Mouse (Mus musculus) lung, embryonic 14.5 days (tissue): ENCODE results near the gene Ptprd. TPM values are rescaled to one million over a fixed set of nuclear protein-coding genes. Genes with fewer than 3 reads are reported as not detected.

ENCODE experiments used
- ATAC-seq: fragments of 200-750 bp; cut with Nextera tagmentation; 2 replicates; pipeline ENCODE4 v1.8.0; 2017; ENCODE audit warnings: mild to moderate bottlenecking, moderate TSS enrichment, moderate library complexity; ENCODE audit not compliant: insufficient read depth
- DNase-seq: peaks from one replicate; pipeline ENCODE4 v3.0.0-alpha.2; 2015
- H3K27ac ChIP-seq: fragments of 300-500 bp; sonication (generic); 2 replicates; pipeline ENCODE4 v1.5.1; 2014; ENCODE audit warnings: low read depth, mild to moderate bottlenecking, moderate library complexity
- H3K27me3 ChIP-seq: fragments of 300-500 bp; sonication (generic); 2 replicates; pipeline ENCODE4 v1.6.1; 2014; ENCODE audit warnings: low read length, control low read depth; ENCODE audit not compliant: insufficient read depth
- H3K36me3 ChIP-seq: fragments of 300-500 bp; sonication (generic); 2 replicates; pipeline ENCODE4 v1.6.1; 2014; ENCODE audit warnings: control low read depth; ENCODE audit not compliant: insufficient read depth
- H3K4me1 ChIP-seq: fragments of 300-500 bp; sonication (generic); 2 replicates; pipeline ENCODE4 v1.6.1; 2014; ENCODE audit warnings: antibody characterized with exemption, control low read depth; ENCODE audit not compliant: insufficient read depth
- H3K4me2 ChIP-seq: fragments of 300-500 bp; sonication (generic); 2 replicates; pipeline ENCODE4 v1.6.1; 2014; ENCODE audit warnings: mild to moderate bottlenecking
- H3K4me3 ChIP-seq: fragments of 300-500 bp; sonication (generic); 2 replicates; pipeline ENCODE4 v1.5.1; 2014; ENCODE audit warnings: low read depth, low read length
- H3K9ac ChIP-seq: fragments of 300-500 bp; sonication (generic); 2 replicates; pipeline ENCODE4 v1.6.1; 2014
- H3K9me3 ChIP-seq: fragments of 300-500 bp; sonication (generic); 2 replicates; pipeline ENCODE4 v1.6.1; 2016; ENCODE audit warnings: low read depth, low read length, control low read depth
- CTCF ChIP-seq: IDR thresholded peaks from 2 replicates; pipeline ENCODE4 v1.5.1; 2016; ENCODE audit warnings: antibody characterized with exemption, low read depth
- WGBS: fragments of 180-500 bp; shearing (Covaris S2); extraction: QIAGEN DNeasy Blood & Tissue Kit; methylation state at CpG from one replicate; pipeline ENCODE4 v1.1.7; 2014; 5-methylcytosine and 5-hydroxymethylcytosine counted together
- polyA plus RNA-seq: library from polyadenylated mRNA; unstranded; fragments of >200 nt; fragmentation: Nextera tagmentation; extraction: Ambion mirVana; gene quantifications from 2 replicates; pipeline ENCODE4 v1.2.1, GENCODE M21; 2014

Ptprd gene
- polyA plus RNA-seq, 1 experiment from 2014 or later, result 25.3 TPM

DNA sequence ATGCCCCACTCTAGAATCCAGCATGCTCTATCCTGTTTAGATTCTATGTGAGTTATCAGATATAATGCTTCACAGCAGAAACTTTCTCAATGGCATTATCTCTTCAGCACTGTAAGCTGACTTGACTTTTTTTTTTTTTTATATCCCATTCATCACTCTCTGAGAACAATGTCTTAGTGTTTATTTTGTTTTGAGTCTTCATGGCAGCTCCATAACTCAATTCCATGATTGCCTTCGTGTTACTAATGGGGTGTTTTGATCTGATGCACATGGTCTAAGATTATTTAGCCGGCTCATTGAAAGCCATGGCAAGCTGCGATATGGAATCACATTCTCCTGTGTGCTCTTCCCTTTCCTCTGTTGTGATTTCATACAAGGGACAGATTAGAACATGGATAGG is 1555.0 kb downstream of the Ptprd start:
- WGBS, result 25% methylated on average over 3 of the region's 3 CpGs
- Histone ChIP-seq H3K27ac (no peak overlapping the region), H3K36me3 (no peaks in the 10 kb centered on the region), H3K4me3 (no peak overlapping the region), H3K27me3 (peaks cover 23% of the 10 kb centered on the region), H3K9me3 (no peaks in the 10 kb centered on the region), H3K4me2 (no peak overlapping the region), H3K9ac (no peak overlapping the region), H3K4me1 (no peaks in the 10 kb centered on the region)
- DNase-seq (peak; percentile 72), ATAC-seq (peak; percentile 65; the same call in 1 of the 2 replicates)
- TF ChIP-seq CTCF, result no peak

GRCm38 (mm10) chr4:76652971-76653370 is 1558.8 kb downstream of the Ptprd start:
- no peak overlapping the region for H3K4me3 ChIP-seq
- TF ChIP-seq CTCF, result no peak
- H3K27ac ChIP-seq, result no peak overlapping the region
- H3K4me2 ChIP-seq, result no peak overlapping the region
- WGBS, result 85% methylated on average over 2 of the region's 2 CpGs
- no peak for DNase-seq
- H3K4me1 ChIP-seq, result no peaks in the 10 kb centered on the region
- H3K9ac ChIP-seq, result no peak overlapping the region
- H3K27me3 ChIP-seq, result peaks cover 20% of the 10 kb centered on the region
- no peaks in the 10 kb centered on the region for H3K36me3 ChIP-seq
- H3K9me3 ChIP-seq, result no peaks in the 10 kb centered on the region
- no peak for ATAC-seq

GRCm38 (mm10) chr4:76621740-76622139 is 1590.0 kb downstream of the Ptprd start:
- Histone ChIP-seq H3K4me3 (no peak overlapping the region), H3K9ac (no peak overlapping the region), H3K27me3 (no peaks in the 10 kb centered on the region), H3K9me3 (no peaks in the 10 kb centered on the region), H3K4me1 (no peaks in the 10 kb centered on the region), H3K4me2 (no peak overlapping the region), H3K27ac (no peak overlapping the region), H3K36me3 (no peaks in the 10 kb centered on the region)
- DNase-seq (no peak), ATAC-seq (no peak)
- WGBS, result 76% methylated on average over 7 of the region's 7 CpGs
- TF ChIP-seq CTCF, result no peak

- DNase-seq, result no peak
- Histone ChIP-seq H3K4me1 (no peaks in the 10 kb centered on the region), H3K27ac (no peak overlapping the region), H3K9me3 (no peaks in the 10 kb centered on the region), H3K4me2 (no peak overlapping the region), H3K4me3 (no peak overlapping the region), H3K36me3 (no peaks in the 10 kb centered on the region), H3K9ac (no peak overlapping the region), H3K27me3 (no peaks in the 10 kb centered on the region)
- no peak for ATAC-seq
- 87% methylated on average over 6 of the region's 6 CpGs for WGBS
- no peak for TF ChIP-seq CTCF
Measured at GRCm38 (mm10) chr4:76616614-76617013, 1595.1 kb downstream of the Ptprd start.

- H3K4me1 ChIP-seq, result no peaks in the 10 kb centered on the region
- no peak for TF ChIP-seq CTCF
- DNase-seq, result peak; percentile 5
- no peaks in the 10 kb centered on the region for H3K27me3 ChIP-seq
- H3K36me3 ChIP-seq, result no peaks in the 10 kb centered on the region
- H3K4me3 ChIP-seq, result no peak overlapping the region
- ATAC-seq, result no peak
- no peak overlapping the region for H3K27ac ChIP-seq
- H3K9me3 ChIP-seq, result no peaks in the 10 kb centered on the region
- H3K4me2 ChIP-seq, result peak overlapping the region; percentile 23; the same call in 1 of the 2 replicates
- WGBS, result 30% methylated on average over 7 of the region's 7 CpGs
- H3K9ac ChIP-seq, result no peak overlapping the region
Measured at GRCm38 (mm10) chr4:76608246-76608645, 1603.5 kb downstream of the Ptprd start.

DNA sequence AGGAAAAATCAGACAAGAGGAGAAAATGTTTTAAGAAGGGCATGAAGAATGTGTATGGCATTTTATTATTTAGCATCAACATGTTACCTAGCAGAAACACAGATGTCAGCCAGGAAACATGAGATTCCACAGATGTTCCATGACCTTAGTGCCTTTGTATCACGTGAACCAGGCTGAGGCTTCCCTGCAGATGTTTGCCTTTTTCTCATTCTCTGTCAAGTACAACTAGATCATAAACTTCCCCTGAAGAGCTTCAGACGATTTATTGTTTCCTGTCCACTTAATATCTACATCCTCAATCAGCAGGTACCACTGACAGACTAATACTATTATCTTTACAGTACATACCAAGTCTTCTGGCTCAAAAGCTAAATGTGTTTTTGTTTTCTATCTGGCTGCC is 1605.0 kb downstream of the Ptprd start:
- H3K4me2 ChIP-seq, result no peak overlapping the region
- H3K4me3 ChIP-seq, result no peak overlapping the region
- H3K9me3 ChIP-seq, result no peaks in the 10 kb centered on the region
- H3K9ac ChIP-seq, result no peak overlapping the region
- no peak overlapping the region for H3K27ac ChIP-seq
- no peaks in the 10 kb centered on the region for H3K4me1 ChIP-seq
- WGBS, result 17% methylated on average over 2 of the region's 2 CpGs
- DNase-seq (peak; percentile 21), ATAC-seq (no peak)
- no peaks in the 10 kb centered on the region for H3K27me3 ChIP-seq
- H3K36me3 ChIP-seq, result no peaks in the 10 kb centered on the region
- TF ChIP-seq CTCF, result no peak

DNA sequence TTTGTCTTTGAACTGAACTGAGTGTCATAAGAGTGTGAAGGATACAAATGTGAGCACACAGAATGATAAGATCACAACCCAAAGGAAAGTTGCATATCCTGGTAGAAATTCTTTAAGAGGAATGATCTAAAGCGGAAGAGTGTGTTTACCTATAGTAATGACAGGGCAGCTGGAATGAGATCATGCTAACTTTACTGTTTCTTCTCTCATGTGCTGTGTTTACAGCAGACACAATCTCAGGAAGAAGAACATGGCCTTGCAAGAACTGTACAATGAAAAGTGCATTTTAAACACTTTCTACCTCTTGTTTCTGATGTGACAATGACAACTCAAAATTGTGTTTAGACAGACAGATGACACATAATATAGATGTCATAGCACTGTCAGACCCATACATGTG is 1621.0 kb downstream of the Ptprd start:
- no peak for TF ChIP-seq CTCF
- Histone ChIP-seq H3K9me3 (no peaks in the 10 kb centered on the region), H3K27ac (no peak overlapping the region), H3K4me2 (no peak overlapping the region), H3K4me3 (no peak overlapping the region), H3K27me3 (no peaks in the 10 kb centered on the region), H3K4me1 (no peaks in the 10 kb centered on the region), H3K36me3 (no peaks in the 10 kb centered on the region), H3K9ac (no peak overlapping the region)
- WGBS, result 49% methylated on average over 1 of the region's 1 CpGs
- peak; percentile 40 for DNase-seq
- ATAC-seq, result peak; percentile 58; the same call in 1 of the 2 replicates

- H3K4me3 ChIP-seq, result no peak overlapping the region
- no peaks in the 10 kb centered on the region for H3K27me3 ChIP-seq
- no peaks in the 10 kb centered on the region for H3K4me1 ChIP-seq
- no peak overlapping the region for H3K27ac ChIP-seq
- H3K4me2 ChIP-seq, result no peak overlapping the region
- no peak for TF ChIP-seq CTCF
- ATAC-seq, result no peak
- 83% methylated on average over 3 of the region's 3 CpGs for WGBS
- H3K9me3 ChIP-seq, result no peaks in the 10 kb centered on the region
- DNase-seq, result no peak
- no peaks in the 10 kb centered on the region for H3K36me3 ChIP-seq
- H3K9ac ChIP-seq, result no peak overlapping the region
Measured at GRCm38 (mm10) chr4:76583025-76583424, 1628.7 kb downstream of the Ptprd start.
